Mouse (Mus musculus): ENCODE measurements at regions not wholly inside any gene's neighbourhood (a gene's known extent, or its start where the extent isn't known, plus 50 kb on each side); places are given as distances from the start of the nearest gene placed in this dataset.
"Not testable (repeated sequence)": the region's sequence is repeated elsewhere in the genome, so short reads cannot be mapped to it uniquely, and the experiment has no call there.

- DNase-seq (ENCODE audit: low spot score): no peak
- Histone ChIP-seq H3K4me1 (ENCODE audit: control insufficient read depth, insufficient read depth) (no peaks in the 10 kb centered on the region), H3K36me3 (replicated peaks; ENCODE audit: control insufficient read depth, insufficient read depth, low read length) (no peaks in the 10 kb centered on the region), H3K9ac (replicated peaks; ENCODE audit: low read depth, low read length) (no peak overlapping the region), H3K4me3 (ENCODE audit: low read depth, low read length) (no peak overlapping the region), H3K9me3 (replicated peaks; ENCODE audit: control insufficient read depth, low read length) (peaks cover 12% of the 10 kb centered on the region; the same call in 1 of the 2 replicates), H3K4me2 (ENCODE audit: low read depth, low read length) (no peak overlapping the region), H3K27ac (ENCODE audit: low read depth) (no peak overlapping the region), H3K27me3 (ENCODE audit: control insufficient read depth, insufficient read depth, low read length) (no peaks in the 10 kb centered on the region)
- ATAC-seq (ENCODE audit: insufficient read depth, low read depth): no peak
- TF ChIP-seq EP300 (IDR thresholded peaks at IDR 0.05; ENCODE audit: low read depth): no peak
- 36% methylated on average over 5 of the region's 5 CpGs for WGBS
Observed at GRCm38 (mm10) chr12:65382118-65382791, 156.9 kb downstream of the Wdr20rt start.

GRCm38 (mm10) chr12:65382796-65383195 is 157.5 kb downstream of the Wdr20rt start:
- DNase-seq (ENCODE audit: low spot score); H3K4me2 ChIP-seq (ENCODE audit: low read depth, low read length); H3K27ac ChIP-seq (ENCODE audit: low read depth); H3K36me3 ChIP-seq (replicated peaks; ENCODE audit: control insufficient read depth, insufficient read depth, low read length); H3K9ac ChIP-seq (replicated peaks; ENCODE audit: low read depth, low read length); H3K27me3 ChIP-seq (ENCODE audit: control insufficient read depth, insufficient read depth, low read length); H3K4me1 ChIP-seq (ENCODE audit: control insufficient read depth, insufficient read depth); ATAC-seq (ENCODE audit: insufficient read depth, low read depth); H3K4me3 ChIP-seq (ENCODE audit: low read depth, low read length): not testable (repeated sequence)
- 89% methylated on average over 11 of the region's 11 CpGs for WGBS
- peaks cover 12% of the 10 kb centered on the region; the same call in 1 of the 2 replicates for H3K9me3 ChIP-seq (replicated peaks; ENCODE audit: control insufficient read depth, low read length)

- Histone ChIP-seq H3K36me3 (replicated peaks; ENCODE audit: control insufficient read depth, insufficient read depth, low read length) (no peaks in the 10 kb centered on the region), H3K9ac (replicated peaks; ENCODE audit: low read depth, low read length) (no peak overlapping the region), H3K4me3 (ENCODE audit: low read depth, low read length) (no peak overlapping the region), H3K27me3 (ENCODE audit: control insufficient read depth, insufficient read depth, low read length) (no peaks in the 10 kb centered on the region), H3K4me1 (ENCODE audit: control insufficient read depth, insufficient read depth) (0 out of 2 replicates have a peak, but pooled peaks cover 4% of the 10 kb centered on the region), H3K27ac (ENCODE audit: low read depth) (peak overlapping the region; percentile 86), H3K9me3 (replicated peaks; ENCODE audit: control insufficient read depth, low read length) (peaks cover 12% of the 10 kb centered on the region; the same call in 1 of the 2 replicates), H3K4me2 (ENCODE audit: low read depth, low read length) (no peak overlapping the region; the same call in 1 of the 2 replicates)
- 55% methylated on average over 2 of the region's 2 CpGs for WGBS
- ATAC-seq (ENCODE audit: insufficient read depth, low read depth): peak; percentile 85
- peak; percentile 83 for DNase-seq (ENCODE audit: low spot score)
- TF ChIP-seq CTCF (IDR thresholded peaks at IDR 0.05; ENCODE audit: low read depth) (no peak), EP300 (IDR thresholded peaks at IDR 0.05; ENCODE audit: low read depth) (peak; percentile 64; the same call in 1 of the 2 replicates)
Observed at GRCm38 (mm10) chr12:65386005-65386645, 160.8 kb downstream of the Wdr20rt start.

GRCm38 (mm10) chr12:65387042-65387441 is 161.7 kb downstream of the Wdr20rt start:
- Histone ChIP-seq H3K27ac (ENCODE audit: low read depth) (peak overlapping the region; percentile 86), H3K4me2 (ENCODE audit: low read depth, low read length) (no peak overlapping the region)

GRCm38 (mm10) chr12:65389512-65389911 is 164.2 kb downstream of the Wdr20rt start:
- Histone ChIP-seq H3K4me2 (ENCODE audit: low read depth, low read length) (no peak overlapping the region), H3K27ac (ENCODE audit: low read depth) (no peak overlapping the region), H3K4me1 (ENCODE audit: control insufficient read depth, insufficient read depth) (0 out of 2 replicates have a peak, but pooled peaks cover 4% of the 10 kb centered on the region), H3K27me3 (ENCODE audit: control insufficient read depth, insufficient read depth, low read length) (no peaks in the 10 kb centered on the region), H3K4me3 (ENCODE audit: low read depth, low read length) (no peak overlapping the region), H3K9ac (replicated peaks; ENCODE audit: low read depth, low read length) (no peak overlapping the region), H3K36me3 (replicated peaks; ENCODE audit: control insufficient read depth, insufficient read depth, low read length) (no peaks in the 10 kb centered on the region), H3K9me3 (replicated peaks; ENCODE audit: control insufficient read depth, low read length) (peaks cover 7% of the 10 kb centered on the region; the same call in 1 of the 2 replicates)
- WGBS: 94% methylated on average over 2 of the region's 2 CpGs
- TF ChIP-seq EP300 (IDR thresholded peaks at IDR 0.05; ENCODE audit: low read depth): no peak
- no peak for TF ChIP-seq CTCF (IDR thresholded peaks at IDR 0.05; ENCODE audit: low read depth)
- ATAC-seq (ENCODE audit: insufficient read depth, low read depth): no peak
- no peak for DNase-seq (ENCODE audit: low spot score)

More at GRCm38 (mm10) chr12:65387042-65387441, 161.7 kb downstream of the Wdr20rt start:
- ATAC-seq (ENCODE audit: insufficient read depth, low read depth): peak; percentile 96
- peak; percentile 89 for DNase-seq (ENCODE audit: low spot score)
- Histone ChIP-seq H3K36me3 (replicated peaks; ENCODE audit: control insufficient read depth, insufficient read depth, low read length) (no peaks in the 10 kb centered on the region), H3K9me3 (replicated peaks; ENCODE audit: control insufficient read depth, low read length) (peaks cover 12% of the 10 kb centered on the region; the same call in 1 of the 2 replicates), H3K4me3 (ENCODE audit: low read depth, low read length) (no peak overlapping the region), H3K27me3 (ENCODE audit: control insufficient read depth, insufficient read depth, low read length) (no peaks in the 10 kb centered on the region), H3K4me1 (ENCODE audit: control insufficient read depth, insufficient read depth) (0 out of 2 replicates have a peak, but pooled peaks cover 4% of the 10 kb centered on the region), H3K9ac (replicated peaks; ENCODE audit: low read depth, low read length) (no peak overlapping the region)
- TF ChIP-seq CTCF (IDR thresholded peaks at IDR 0.05; ENCODE audit: low read depth) (no peak), EP300 (IDR thresholded peaks at IDR 0.05; ENCODE audit: low read depth) (peak; percentile 72; the same call in 1 of the 2 replicates)

Data from heart, postnatal 0 days (tissue).